Mouse (Mus musculus) gastrocnemius, postnatal 10 days (tissue): Measurements from ENCODE around the gene Aste1. TPM values are rescaled to one million over a fixed set of nuclear protein-coding genes. Genes with fewer than 3 reads are reported as not detected.

Source experiments
- total RNA-seq, 2 experiments: library from RNA; stranded (reverse); gene quantifications; 2 replicates each; pipeline ENCODE4 v1.2.3; 2021

Aste1 gene
- total RNA-seq, 2 experiments from 2014 or later = 3.6 to 6.6 TPM

Other genes with a start within 250 kb of the Aste1 start
- under 1 TPM in 1 of 2 experiments, not detected in 1; 0.14 TPM for gene Nek11, start 132 bp downstream of the Aste1 start, total RNA-seq
- 10 to 100 TPM; 35.7 to 47.4 TPM for gene Atp2c1, start 131.9 kb downstream of the Aste1 start, total RNA-seq
- gene Pik3r4, start 247.6 kb downstream of the Aste1 start, total RNA-seq = 10 to 100 TPM; 12.3 to 14.6 TPM